Mouse (Mus musculus) embryonic stem cell, embryonic (primary cell): ENCODE results near the gene Asphd1.
"Not testable (repeated sequence)": the region's sequence is repeated elsewhere in the genome, so short reads cannot be mapped to it uniquely, and the experiment has no call there.

Experiments used
- CTCF ChIA-PET, 4 experiments: fragments of 300-600 bp in 2 of 4; fragments of 350-600 bp in 2 of 4; sonication (Branson Sonifier 250); formaldehyde crosslinking; loops; one replicate each; lab custom pipeline; 2022; ENCODE audit warnings: inconsistent platforms in 2 of 4; lab: Charles Lee
- POLR2A ChIA-PET, 4 experiments: fragments of 300-600 bp in 2 of 4; fragments of 350-600 bp in 2 of 4; sonication (Branson Sonifier 250); formaldehyde crosslinking; loops; one replicate each; lab custom pipeline; 2022; ENCODE audit warnings: antibody characterized with exemption in 4 of 4, inconsistent platforms in 1 of 4; lab: Charles Lee

Gene Asphd1

GRCm38 (mm10) chr7:126928384-126929037 lies 20.9 kb downstream of the Asphd1 start, which contains the start of gene Kctd13:
TSS of gene Kctd13 (plus strand) at chr7:126928879.
- ChIA-PET POLR2A (interaction anchor here in 3 of 4 experiments (0.7 to 2.2 kb wide), 21 partner anchors 9 to 235 kb away, joined by 3 to 9 read pairs (median 4); partner anchors contain the start of genes Taok2 (in 2 of the 3), 4930451I11Rik (in 1 of the 3), Fam57b (in 1 of the 3) and Sez6l2 (in 1 of the 3)), CTCF (interaction anchor here in 2 of 4 experiments (0.6 to 0.7 kb wide), 2 partner anchors 30 to 55 kb away, joined by 3 read pairs; no protein-coding TSS in a partner anchor)

GRCm38 (mm10) chr7:126926299-126926698 lies 23.1 kb downstream of the Asphd1 start:
- ChIA-PET POLR2A (interaction anchor here in 2 of 4 experiments (0.6 to 1.0 kb wide), 2 partner anchors 17 to 79 kb away, joined by 3 read pairs; partner anchors contain the start of gene Doc2a (in 1 of the 2)), CTCF (interaction anchor here in 2 of 4 experiments (0.6 to 0.7 kb wide), 2 partner anchors 15 to 97 kb away, joined by 4 to 6 read pairs; no protein-coding TSS in a partner anchor)

- ChIA-PET POLR2A (interaction anchor here in 1 of 4 experiments (0.6 to 1.0 kb wide), 3 partner anchors 15 to 670 kb away, joined by 3 to 4 read pairs (median 3); no protein-coding TSS in a partner anchor), CTCF (interaction anchor here in 2 of 4 experiments (0.6 kb wide), 2 partner anchors 18 to 154 kb away, joined by 3 to 7 read pairs; no protein-coding TSS in a partner anchor)
Observed at GRCm38 (mm10) chr7:126923999-126924398, 25.4 kb downstream of the Asphd1 start.

DNA sequence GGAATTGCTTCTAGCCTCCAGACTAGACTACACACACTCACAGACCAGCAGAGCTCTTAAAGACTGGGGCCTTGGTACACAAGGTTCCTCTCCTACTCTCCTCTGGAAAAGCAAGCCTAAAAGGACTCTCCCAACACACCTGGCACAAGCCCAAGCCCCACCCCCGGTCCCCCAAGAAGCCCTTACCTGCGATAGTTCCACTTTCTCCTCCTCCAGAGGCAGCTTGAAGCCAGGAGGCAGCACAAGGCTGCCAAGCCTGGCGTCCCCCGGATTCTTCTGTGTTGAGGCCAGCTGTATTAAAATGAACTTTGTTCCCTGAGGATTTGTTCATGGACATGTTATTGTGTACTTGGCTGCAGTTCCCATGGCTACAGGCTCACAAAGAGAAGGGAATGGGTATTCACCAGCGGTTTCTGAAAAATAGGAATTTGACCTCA lies 26.7 kb downstream of the Asphd1 start, which contains the start of gene Tmem219:
Gene Tmem219 (minus strand): TSS at position 294 of the 437 bp plus-strand sequence.
- ChIA-PET POLR2A (interaction anchor here in 1 of 4 experiments (0.8 kb wide), 1 partner anchor 45 kb away, joined by 3 read pairs; no protein-coding TSS in a partner anchor), CTCF (no interaction called here)

GRCm38 (mm10) chr7:126921563-126921962 lies 27.8 kb downstream of the Asphd1 start:
- ChIA-PET POLR2A (interaction anchor here in 1 of 4 experiments (0.6 kb wide), 1 partner anchor 324 kb away, joined by 3 read pairs; no protein-coding TSS in a partner anchor), CTCF (interaction anchor here in 1 of 4 experiments (0.6 kb wide), 1 partner anchor 168 kb away, joined by 5 read pairs; no protein-coding TSS in a partner anchor)

- POLR2A ChIA-PET, result interaction anchor here in 1 of 4 experiments (1.0 kb wide), 1 partner anchor 35 kb away, joined by 3 read pairs; the partner anchor contains the start of gene Taok2
Observed at GRCm38 (mm10) chr7:126919973-126920372, 29.4 kb downstream of the Asphd1 start.

GRCm38 (mm10) chr7:126918356-126918755 lies 31.0 kb downstream of the Asphd1 start:
- POLR2A ChIA-PET, result not testable (repeated sequence)
- CTCF ChIA-PET, result interaction anchor here in 1 of 4 experiments (0.7 kb wide), 1 partner anchor 1153 kb away, joined by 9 read pairs; no protein-coding TSS in a partner anchor

More at GRCm38 (mm10) chr7:126919973-126920372, 29.4 kb downstream of the Asphd1 start:
- CTCF ChIA-PET, result no interaction called here

DNA sequence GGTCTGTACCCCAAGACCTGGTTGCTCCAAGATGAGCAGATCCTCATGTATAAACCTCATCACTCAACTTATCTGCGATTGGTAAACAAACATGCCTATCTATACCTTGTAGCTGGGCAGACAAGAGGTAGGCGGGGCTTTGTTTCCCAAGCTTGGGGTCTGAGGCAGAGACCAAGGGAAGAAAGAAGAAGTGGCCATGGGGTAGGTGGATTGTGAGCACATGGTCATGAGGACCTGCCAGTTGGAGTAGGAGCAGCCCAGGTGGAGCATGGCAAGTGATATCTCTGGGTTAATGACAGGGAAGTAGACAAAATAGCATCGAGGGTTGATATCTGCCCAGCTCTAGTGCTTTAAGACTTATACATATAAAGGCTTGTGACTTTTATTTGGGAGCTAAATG lies 34.5 kb downstream of the Asphd1 start:
- POLR2A ChIA-PET, result interaction anchor here in 1 of 4 experiments (1.0 to 1.1 kb wide), 3 partner anchors 15 to 74 kb away, joined by 3 read pairs; no protein-coding TSS in a partner anchor

GRCm38 (mm10) chr7:126905590-126905989 lies 43.8 kb downstream of the Asphd1 start:
- ChIA-PET CTCF (interaction anchor here in 1 of 4 experiments (0.8 kb wide), 1 partner anchor 491 kb away, joined by 3 read pairs; no protein-coding TSS in a partner anchor), POLR2A (interaction anchor here in 3 of 4 experiments (0.7 to 1.4 kb wide), 5 partner anchors 21 to 466 kb away, joined by 3 to 4 read pairs (median 3); partner anchors contain the start of gene Taok2 (in 1 of the 3))

More for the DNA sequence above, 34.5 kb downstream of the Asphd1 start:
- CTCF ChIA-PET, result interaction anchor here in 1 of 4 experiments (0.6 kb wide), 1 partner anchor 35 kb away, joined by 3 read pairs; the partner anchor contains the start of gene Sez6l2

DNA sequence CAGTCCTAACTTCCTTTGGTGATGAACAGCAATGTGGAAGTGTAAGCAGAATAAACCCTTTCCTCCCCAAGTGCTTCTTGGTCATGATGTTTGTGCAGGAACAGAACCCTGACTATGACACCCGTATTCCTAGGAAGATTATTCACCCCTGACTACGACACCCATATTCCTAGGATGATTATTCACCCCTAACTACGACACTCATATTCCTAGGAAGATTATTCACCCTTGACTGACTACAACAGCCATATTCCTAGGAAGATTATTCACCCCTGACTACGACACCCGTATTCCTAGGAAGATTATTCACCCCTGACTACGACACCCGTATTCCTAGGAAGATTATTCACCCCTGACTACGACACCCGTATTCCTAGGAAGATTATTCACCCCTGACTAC lies 49.6 kb downstream of the Asphd1 start:
- CTCF ChIA-PET, POLR2A ChIA-PET: not testable (repeated sequence)

DNA sequence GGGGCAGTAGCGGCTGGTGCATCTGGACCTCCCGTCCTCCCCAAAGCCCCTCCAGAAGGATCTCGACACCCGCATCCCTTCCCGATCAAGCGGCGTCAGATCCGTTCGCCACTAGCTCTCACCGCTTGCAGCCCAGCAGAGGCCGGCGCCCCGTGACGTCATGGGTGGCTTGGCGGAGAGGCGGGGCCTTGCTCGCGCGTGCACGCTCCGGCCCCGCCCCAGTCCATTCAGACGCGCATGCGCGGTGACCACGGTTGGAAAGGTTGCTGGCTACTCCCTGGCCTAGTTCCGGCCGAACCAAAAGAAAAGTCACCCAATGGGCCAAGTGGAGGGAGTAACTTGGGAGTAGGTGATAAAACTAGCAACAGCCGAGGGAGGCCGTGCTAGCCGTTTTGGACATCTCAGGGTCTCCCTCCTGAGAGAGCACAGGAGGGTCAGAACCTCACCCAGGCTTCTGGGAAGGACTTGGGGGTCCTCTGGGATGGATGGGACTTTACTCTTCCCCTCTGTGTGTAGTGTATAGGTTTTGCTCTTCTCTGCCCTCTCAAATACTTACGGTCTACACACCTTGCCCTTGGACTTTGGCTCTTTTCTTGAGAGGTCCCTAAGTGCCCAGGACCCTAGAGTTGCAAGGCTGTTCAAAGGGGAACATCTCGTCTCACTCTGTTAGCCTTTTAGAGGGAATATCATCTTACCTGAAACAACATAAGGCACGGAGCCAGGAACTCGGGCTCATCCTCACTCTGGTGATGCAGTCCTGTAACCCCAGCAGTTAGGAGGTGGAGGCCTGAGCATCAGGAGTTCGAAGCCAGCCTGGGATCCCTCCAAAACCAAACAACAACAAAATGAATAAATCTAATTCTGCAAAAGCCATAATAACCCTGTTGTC lies 51.0 kb downstream of the Asphd1 start:
- ChIA-PET POLR2A (interaction anchor here (0.6 to 2.0 kb wide), 32 partner anchors 9 to 362 kb away, joined by 3 to 27 read pairs (median 3); partner anchors contain the start of genes Taok2 (in 3 of the 4), Maz (in 2 of the 4), Dctpp1 (in 1 of the 4) and Doc2a (in 1 of the 4)), CTCF (interaction anchor here in 2 of 4 experiments (0.5 to 1.3 kb wide), 4 partner anchors 9 to 35 kb away, joined by 3 to 5 read pairs (median 4); partner anchors contain the start of genes Kctd13 (in 1 of the 2) and Taok2 (in 1 of the 2))

GRCm38 (mm10) chr7:126897390-126898101 lies 51.8 kb downstream of the Asphd1 start:
- CTCF ChIA-PET, result interaction anchor here in 2 of 4 experiments (0.6 to 1.3 kb wide), 4 partner anchors 9 to 87 kb away, joined by 3 to 5 read pairs (median 4); partner anchors contain the start of gene Taok2 (in 1 of the 2)
- POLR2A ChIA-PET, result interaction anchor here (0.6 to 2.0 kb wide), 35 partner anchors 9 to 363 kb away, joined by 3 to 27 read pairs (median 3); partner anchors contain the start of genes Taok2 (in 3 of the 4), Maz (in 2 of the 4), Dctpp1 (in 1 of the 4) and Doc2a (in 1 of the 4)

- ChIA-PET CTCF (interaction anchor here in 1 of 4 experiments (1.3 kb wide), 1 partner anchor 8 kb away, joined by 5 read pairs; no protein-coding TSS in a partner anchor), POLR2A (interaction anchor here in 3 of 4 experiments (0.8 to 2.0 kb wide), 13 partner anchors 8 to 216 kb away, joined by 3 to 27 read pairs (median 4); partner anchors contain the start of genes Taok2 (in 3 of the 3), Hirip3 (in 1 of the 3) and Ino80e (in 1 of the 3))
Observed at GRCm38 (mm10) chr7:126896912-126897311, 52.5 kb downstream of the Asphd1 start.
